Mouse (Mus musculus): ENCODE results near the gene Zmiz1. TPM values are rescaled to one million over a fixed set of nuclear protein-coding genes. Genes with fewer than 3 reads are reported as not detected.

The Zmiz1 gene
- polyA plus RNA-seq, 1 experiment from 2014 or later: 57.4 TPM

- H3K27me3 ChIP-seq (ENCODE audit: control insufficient read depth, insufficient read depth, low read length): no peaks in the 10 kb centered on the region
- DNase-seq (ENCODE audit: low spot score) (no peak), ATAC-seq (ENCODE audit: insufficient read depth, low FRiP score, low TSS enrichment) (no peak)
- WGBS: 76% methylated on average over 5 of the region's 5 CpGs
- no peaks in the 10 kb centered on the region for H3K9me3 ChIP-seq (ENCODE audit: control insufficient read depth, low read length)
- H3K27ac ChIP-seq (ENCODE audit: low read depth, low read length): no peak overlapping the region
- H3K9ac ChIP-seq (ENCODE audit: low read length): no peak overlapping the region
- no peak overlapping the region for H3K4me3 ChIP-seq (ENCODE audit: low read depth, low read length)
- H3K4me2 ChIP-seq (ENCODE audit: low read depth): no peak overlapping the region
- H3K36me3 ChIP-seq (ENCODE audit: control insufficient read depth, insufficient read depth, low read length): no peaks in the 10 kb centered on the region
- peaks cover 74% of the 10 kb centered on the region for H3K4me1 ChIP-seq (ENCODE audit: control insufficient read depth, insufficient read depth, low read length)
Measured at GRCm38 (mm10) chr14:25482404-25482803, 23.4 kb downstream of the Zmiz1 start.

- Histone ChIP-seq H3K27ac (ENCODE audit: low read depth, low read length) (no peak overlapping the region), H3K4me1 (ENCODE audit: control insufficient read depth, insufficient read depth, low read length) (peaks cover 77% of the 10 kb centered on the region), H3K9ac (ENCODE audit: low read length) (no peak overlapping the region), H3K36me3 (ENCODE audit: control insufficient read depth, insufficient read depth, low read length) (no peaks in the 10 kb centered on the region), H3K4me3 (ENCODE audit: low read depth, low read length) (no peak overlapping the region), H3K9me3 (ENCODE audit: control insufficient read depth, low read length) (no peaks in the 10 kb centered on the region), H3K27me3 (ENCODE audit: control insufficient read depth, insufficient read depth, low read length) (no peaks in the 10 kb centered on the region), H3K4me2 (ENCODE audit: low read depth) (no peak overlapping the region)
- ATAC-seq (ENCODE audit: insufficient read depth, low FRiP score, low TSS enrichment): no peak
- DNase-seq (ENCODE audit: low spot score): no peak
- 91% methylated on average over 2 of the region's 2 CpGs for WGBS
Measured at GRCm38 (mm10) chr14:25483285-25483684, 24.3 kb downstream of the Zmiz1 start.

- H3K27me3 ChIP-seq (ENCODE audit: control insufficient read depth, insufficient read depth, low read length): no peaks in the 10 kb centered on the region
- 50% methylated on average over 5 of the region's 5 CpGs for WGBS
- no peaks in the 10 kb centered on the region for H3K36me3 ChIP-seq (ENCODE audit: control insufficient read depth, insufficient read depth, low read length)
- no peak overlapping the region for H3K4me3 ChIP-seq (ENCODE audit: low read depth, low read length)
- peaks cover 71% of the 10 kb centered on the region for H3K4me1 ChIP-seq (ENCODE audit: control insufficient read depth, insufficient read depth, low read length)
- no peak overlapping the region for H3K9ac ChIP-seq (ENCODE audit: low read length)
- H3K4me2 ChIP-seq (ENCODE audit: low read depth): no peak overlapping the region
- no peak for ATAC-seq (ENCODE audit: insufficient read depth, low FRiP score, low TSS enrichment)
- no peak overlapping the region for H3K27ac ChIP-seq (ENCODE audit: low read depth, low read length)
- no peak for DNase-seq (ENCODE audit: low spot score)
- H3K9me3 ChIP-seq (ENCODE audit: control insufficient read depth, low read length): no peaks in the 10 kb centered on the region
Measured at GRCm38 (mm10) chr14:25484049-25484448, 25.1 kb downstream of the Zmiz1 start.

GRCm38 (mm10) chr14:25486220-25486619 lies 27.2 kb downstream of the Zmiz1 start:
- Histone ChIP-seq H3K4me2 (ENCODE audit: low read depth) (no peak overlapping the region), H3K27me3 (ENCODE audit: control insufficient read depth, insufficient read depth, low read length) (no peaks in the 10 kb centered on the region), H3K4me3 (ENCODE audit: low read depth, low read length) (no peak overlapping the region), H3K9me3 (ENCODE audit: control insufficient read depth, low read length) (no peaks in the 10 kb centered on the region), H3K4me1 (ENCODE audit: control insufficient read depth, insufficient read depth, low read length) (peaks cover 53% of the 10 kb centered on the region), H3K27ac (ENCODE audit: low read depth, low read length) (no peak overlapping the region), H3K36me3 (ENCODE audit: control insufficient read depth, insufficient read depth, low read length) (no peaks in the 10 kb centered on the region), H3K9ac (ENCODE audit: low read length) (no peak overlapping the region)
- WGBS: 86% methylated on average over 2 of the region's 2 CpGs
- DNase-seq (ENCODE audit: low spot score) (no peak), ATAC-seq (ENCODE audit: insufficient read depth, low FRiP score, low TSS enrichment) (no peak)

GRCm38 (mm10) chr14:25486742-25487469 lies 27.9 kb downstream of the Zmiz1 start:
- WGBS: 79% methylated on average over 9 of the region's 9 CpGs
- no peak overlapping the region for H3K4me3 ChIP-seq (ENCODE audit: low read depth, low read length)
- no peak overlapping the region for H3K9ac ChIP-seq (ENCODE audit: low read length)
- no peak overlapping the region for H3K4me2 ChIP-seq (ENCODE audit: low read depth)
- H3K27me3 ChIP-seq (ENCODE audit: control insufficient read depth, insufficient read depth, low read length): no peaks in the 10 kb centered on the region
- no peak overlapping the region for H3K27ac ChIP-seq (ENCODE audit: low read depth, low read length)
- ATAC-seq (ENCODE audit: insufficient read depth, low FRiP score, low TSS enrichment) (no peak), DNase-seq (ENCODE audit: low spot score) (no peak)
- peaks cover 57% of the 10 kb centered on the region for H3K4me1 ChIP-seq (ENCODE audit: control insufficient read depth, insufficient read depth, low read length)
- H3K36me3 ChIP-seq (ENCODE audit: control insufficient read depth, insufficient read depth, low read length): no peaks in the 10 kb centered on the region
- no peaks in the 10 kb centered on the region for H3K9me3 ChIP-seq (ENCODE audit: control insufficient read depth, low read length)

GRCm38 (mm10) chr14:25487470-25487955 lies 28.5 kb downstream of the Zmiz1 start:
- no peaks in the 10 kb centered on the region for H3K36me3 ChIP-seq (ENCODE audit: control insufficient read depth, insufficient read depth, low read length)
- H3K9me3 ChIP-seq (ENCODE audit: control insufficient read depth, low read length): no peaks in the 10 kb centered on the region
- no peak overlapping the region for H3K4me2 ChIP-seq (ENCODE audit: low read depth)
- peaks cover 59% of the 10 kb centered on the region for H3K4me1 ChIP-seq (ENCODE audit: control insufficient read depth, insufficient read depth, low read length)
- DNase-seq (ENCODE audit: low spot score) (no peak), ATAC-seq (ENCODE audit: insufficient read depth, low FRiP score, low TSS enrichment) (no peak)
- WGBS: 78% methylated on average over 7 of the region's 7 CpGs
- H3K4me3 ChIP-seq (ENCODE audit: low read depth, low read length): no peak overlapping the region
- H3K27me3 ChIP-seq (ENCODE audit: control insufficient read depth, insufficient read depth, low read length): no peaks in the 10 kb centered on the region
- no peak overlapping the region for H3K27ac ChIP-seq (ENCODE audit: low read depth, low read length)
- no peak overlapping the region for H3K9ac ChIP-seq (ENCODE audit: low read length)

- Histone ChIP-seq H3K4me2 (ENCODE audit: low read depth) (no peak overlapping the region), H3K36me3 (ENCODE audit: control insufficient read depth, insufficient read depth, low read length) (no peaks in the 10 kb centered on the region), H3K4me3 (ENCODE audit: low read depth, low read length) (no peak overlapping the region), H3K9ac (ENCODE audit: low read length) (no peak overlapping the region), H3K27me3 (ENCODE audit: control insufficient read depth, insufficient read depth, low read length) (no peaks in the 10 kb centered on the region), H3K4me1 (ENCODE audit: control insufficient read depth, insufficient read depth, low read length) (peaks cover 62% of the 10 kb centered on the region), H3K9me3 (ENCODE audit: control insufficient read depth, low read length) (no peaks in the 10 kb centered on the region), H3K27ac (ENCODE audit: low read depth, low read length) (no peak overlapping the region)
- no peak for DNase-seq (ENCODE audit: low spot score)
- WGBS: 76% methylated on average over 6 of the region's 6 CpGs
- no peak for ATAC-seq (ENCODE audit: insufficient read depth, low FRiP score, low TSS enrichment)
Measured at GRCm38 (mm10) chr14:25488097-25488613, 29.2 kb downstream of the Zmiz1 start.

- H3K36me3 ChIP-seq (ENCODE audit: control insufficient read depth, insufficient read depth, low read length): no peaks in the 10 kb centered on the region
- DNase-seq (ENCODE audit: low spot score) (no peak), ATAC-seq (ENCODE audit: insufficient read depth, low FRiP score, low TSS enrichment) (no peak)
- no peak overlapping the region for H3K4me3 ChIP-seq (ENCODE audit: low read depth, low read length)
- H3K27me3 ChIP-seq (ENCODE audit: control insufficient read depth, insufficient read depth, low read length): no peaks in the 10 kb centered on the region
- H3K27ac ChIP-seq (ENCODE audit: low read depth, low read length): no peak overlapping the region
- no peak overlapping the region for H3K4me2 ChIP-seq (ENCODE audit: low read depth)
- H3K4me1 ChIP-seq (ENCODE audit: control insufficient read depth, insufficient read depth, low read length): peaks cover 62% of the 10 kb centered on the region
- no peaks in the 10 kb centered on the region for H3K9me3 ChIP-seq (ENCODE audit: control insufficient read depth, low read length)
- H3K9ac ChIP-seq (ENCODE audit: low read length): no peak overlapping the region
- WGBS: 85% methylated on average over 6 of the region's 6 CpGs
Measured at GRCm38 (mm10) chr14:25489336-25490078, 30.5 kb downstream of the Zmiz1 start.

All from neural tube, embryonic 11.5 days (tissue).